Mouse (Mus musculus) cortical plate, adult 2 months (tissue): ENCODE measurements at regions not wholly inside any gene's neighbourhood (a gene's known extent, or its start where the extent isn't known, plus 50 kb on each side); places are given as distances from the start of the nearest gene placed in this dataset.

ENCODE experiments used
- CTCF ChIP-seq: fragments of 200-500 bp; IDR thresholded peaks from 2 replicates; pipeline ENCODE4 v1.5.1; 2011; ENCODE audit warnings: mild to moderate bottlenecking, control low read depth, low read length; ENCODE audit not compliant: insufficient read depth; ENCODE audit errors: extremely low read depth
- POLR2A ChIP-seq: fragments of 200-500 bp; IDR thresholded peaks from 2 replicates; pipeline ENCODE4 v1.6.1; 2011; ENCODE audit warnings: mild to moderate bottlenecking, low read length, control low read depth; ENCODE audit not compliant: insufficient read depth; ENCODE audit errors: extremely low read depth

- TF ChIP-seq CTCF (peak; percentile 35; the same call in 1 of the 2 replicates), POLR2A (no peak)
Observed at GRCm38 (mm10) chrX:44228847-44229246, 139.3 kb downstream of the Dcaf12l2 start.
